Mouse (Mus musculus): Measurements from ENCODE around the gene Gpr157.

GRCm38 (mm10) chr4:150068216-150068615, 18.9 kb upstream of the Gpr157 start:
- TF ChIP-seq CTCF (IDR thresholded peaks at IDR 0.05; ENCODE audit: low read depth), result no peak
- TF ChIP-seq EP300 (optimal IDR thresholded peaks at IDR 0.05), result no peak

Measured in stomach, postnatal 0 days (tissue).